Mouse (Mus musculus) layer of hippocampus, postnatal 36 days (tissue): ENCODE data around the gene Robo1. TPM values are rescaled to one million over a fixed set of nuclear protein-coding genes. Genes with fewer than 3 reads are reported as not detected.

ENCODE experiments used
- DNase-seq, 2 experiments: peaks; one replicate each; pipeline ENCODE4 v3.0.0; 2022
- total RNA-seq, 2 experiments: library from RNA; stranded (reverse); gene quantifications; 2 replicates each; pipeline ENCODE4 v1.2.3; 2021

The Robo1 gene
- 10 to 100 TPM; 59.3 to 67.0 TPM for total RNA-seq

- DNase-seq: peak in 1 of 2 experiments; percentile 3
Measured at GRCm38 (mm10) chr16:72307537-72308330, at the start of gene Robo1. Gene Robo1 (plus strand): TSS chr16:72308306.

GRCm38 (mm10) chr16:72267839-72268238 lies 40.3 kb upstream of the Robo1 start:
- no peak for DNase-seq

GRCm38 (mm10) chr16:72276390-72277074 lies 31.6 kb upstream of the Robo1 start:
- DNase-seq: no peak

- DNase-seq: peak in 1 of 2 experiments; percentile 3
Measured at GRCm38 (mm10) chr16:72308331-72308668, 194 bp downstream of the Robo1 start.

- DNase-seq: no peak
Measured at GRCm38 (mm10) chr16:72327321-72327720, 19.2 kb downstream of the Robo1 start.

GRCm38 (mm10) chr16:72328579-72328978 lies 20.5 kb downstream of the Robo1 start:
- no peak for DNase-seq

GRCm38 (mm10) chr16:72337757-72338156 lies 29.7 kb downstream of the Robo1 start:
- no peak for DNase-seq

GRCm38 (mm10) chr16:72350422-72350821 lies 42.3 kb downstream of the Robo1 start:
- no peak for DNase-seq

GRCm38 (mm10) chr16:72356515-72357357 lies 48.6 kb downstream of the Robo1 start:
- DNase-seq: peak in 1 of 2 experiments; percentile 3

GRCm38 (mm10) chr16:72376896-72377295 lies 68.8 kb downstream of the Robo1 start:
- no peak for DNase-seq

- DNase-seq: no peak
Measured at GRCm38 (mm10) chr16:72381819-72382218, 73.7 kb downstream of the Robo1 start.

GRCm38 (mm10) chr16:72383566-72383965 lies 75.5 kb downstream of the Robo1 start:
- no peak for DNase-seq

- DNase-seq: no peak
Measured at GRCm38 (mm10) chr16:72393512-72393911, 85.4 kb downstream of the Robo1 start.

GRCm38 (mm10) chr16:72398811-72399210 lies 90.7 kb downstream of the Robo1 start:
- no peak for DNase-seq

GRCm38 (mm10) chr16:72402381-72402780 lies 94.3 kb downstream of the Robo1 start:
- no peak for DNase-seq

- no peak for DNase-seq
Measured at GRCm38 (mm10) chr16:72409820-72410219, 101.7 kb downstream of the Robo1 start.

- no peak for DNase-seq
Measured at GRCm38 (mm10) chr16:72411669-72412270, 103.7 kb downstream of the Robo1 start.

- no peak for DNase-seq
Measured at GRCm38 (mm10) chr16:72412879-72413278, 104.8 kb downstream of the Robo1 start.

- DNase-seq: no peak
Measured at GRCm38 (mm10) chr16:72419328-72420066, 111.4 kb downstream of the Robo1 start.

GRCm38 (mm10) chr16:72422426-72422825 lies 114.3 kb downstream of the Robo1 start:
- DNase-seq: no peak

GRCm38 (mm10) chr16:72434396-72434795 lies 126.3 kb downstream of the Robo1 start:
- DNase-seq: no peak
